Mouse (Mus musculus) kidney, adult 18-20 months (tissue): ENCODE measurements around the gene Pogk.

ENCODE experiments used
- DNase-seq: peaks from one replicate; pipeline ENCODE4 v3.0.0; 2021

The Pogk gene

DNA sequence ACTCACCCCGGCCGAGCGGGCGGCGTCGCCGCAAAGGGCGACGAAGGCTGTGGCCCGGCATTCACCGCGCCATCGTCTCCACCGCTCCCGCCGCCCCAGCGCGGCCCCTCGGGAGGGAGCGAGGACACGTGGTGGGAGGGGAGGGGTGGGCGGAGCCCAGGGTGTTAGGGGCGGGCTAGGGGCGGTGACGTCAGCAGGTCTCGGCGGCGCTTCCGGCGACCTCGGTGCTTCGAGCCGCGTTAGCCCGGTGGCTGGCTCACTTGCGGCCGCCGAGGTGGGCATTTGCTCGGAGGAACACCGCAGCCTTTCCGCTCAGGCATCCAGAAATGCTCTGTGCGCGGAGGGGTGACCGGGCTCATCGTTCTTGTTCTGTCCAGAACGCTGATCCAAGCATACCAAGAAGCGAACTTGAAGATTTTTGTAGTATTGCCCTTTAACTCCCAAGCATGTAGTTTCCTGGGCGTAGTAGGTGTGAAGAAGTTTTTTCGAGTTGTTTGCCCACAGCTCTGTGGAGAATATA is at the start of gene Pogk:
Gene Pogk, minus strand, starts transcription at position 163 of the 520 bp plus-strand sequence.
- DNase-seq, result peak; percentile 73

DNA sequence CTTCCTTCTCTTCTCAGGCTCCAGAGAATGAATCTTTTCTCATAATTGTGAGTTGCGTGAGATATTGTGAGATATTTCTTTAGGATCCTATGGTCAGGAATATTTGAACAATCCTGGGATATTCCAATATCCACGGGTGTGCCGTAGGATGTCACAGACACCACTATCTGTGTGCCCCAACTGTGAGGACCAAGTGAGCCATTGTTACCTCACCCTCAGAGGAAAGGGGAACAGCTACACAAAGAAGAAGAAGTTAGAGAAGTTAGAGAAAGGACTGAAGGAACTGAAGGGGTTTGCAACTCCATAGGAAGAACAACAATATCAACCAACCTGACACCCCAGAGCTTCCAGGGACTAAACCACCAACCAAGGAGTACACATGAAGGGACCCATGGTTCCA is 32.3 kb upstream of the Pogk start:
- no peak for DNase-seq

DNA sequence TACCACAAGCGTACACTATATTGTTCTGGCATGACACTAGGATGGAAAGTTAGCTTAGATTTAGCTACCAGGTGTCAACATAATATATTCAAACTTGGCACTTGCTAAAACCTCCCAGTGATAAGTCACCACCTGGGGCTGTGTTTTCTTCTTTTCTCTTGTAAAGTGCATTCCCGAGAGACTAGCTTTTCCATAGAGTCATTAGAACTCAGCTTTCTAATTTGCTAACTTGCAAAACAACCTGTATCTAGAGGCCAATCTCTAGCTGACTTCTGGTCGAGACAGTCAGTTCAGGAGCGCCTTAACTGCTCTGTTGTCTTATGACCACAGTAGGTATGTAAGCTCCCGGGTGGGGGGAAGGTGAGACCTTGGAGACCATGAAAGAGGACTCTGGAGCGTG is 29.8 kb upstream of the Pogk start:
- no peak for DNase-seq

DNA sequence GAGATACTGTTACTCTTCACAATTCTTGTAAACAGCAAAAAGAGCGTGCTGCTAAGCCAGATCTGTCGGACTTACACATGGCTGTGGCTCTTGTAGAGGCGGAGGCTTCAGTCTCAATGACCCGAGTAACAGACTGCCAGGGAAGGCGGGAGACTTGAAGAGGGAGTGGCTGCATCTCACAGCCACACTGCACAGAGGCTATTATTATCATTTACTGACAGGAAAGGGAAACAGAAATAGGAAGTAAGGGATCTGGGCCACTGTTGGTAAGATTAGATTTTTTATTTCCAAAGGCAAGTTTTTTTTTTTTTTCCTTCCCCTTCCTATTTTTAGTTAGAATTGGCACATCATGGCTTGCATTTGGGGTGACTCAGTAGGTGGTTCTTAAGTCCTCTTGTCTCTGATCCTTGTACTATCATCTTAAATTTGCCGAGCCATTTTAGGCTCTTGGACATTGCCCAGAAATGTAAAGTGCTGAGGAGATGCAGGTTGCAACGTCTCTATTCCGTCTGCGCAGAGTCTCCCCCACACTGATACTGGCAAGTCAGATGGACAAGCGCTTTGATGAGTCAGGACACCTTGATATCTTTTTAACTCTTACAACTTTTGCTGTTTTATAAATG is 20.3 kb upstream of the Pogk start:
- DNase-seq, result peak; percentile 10

DNA sequence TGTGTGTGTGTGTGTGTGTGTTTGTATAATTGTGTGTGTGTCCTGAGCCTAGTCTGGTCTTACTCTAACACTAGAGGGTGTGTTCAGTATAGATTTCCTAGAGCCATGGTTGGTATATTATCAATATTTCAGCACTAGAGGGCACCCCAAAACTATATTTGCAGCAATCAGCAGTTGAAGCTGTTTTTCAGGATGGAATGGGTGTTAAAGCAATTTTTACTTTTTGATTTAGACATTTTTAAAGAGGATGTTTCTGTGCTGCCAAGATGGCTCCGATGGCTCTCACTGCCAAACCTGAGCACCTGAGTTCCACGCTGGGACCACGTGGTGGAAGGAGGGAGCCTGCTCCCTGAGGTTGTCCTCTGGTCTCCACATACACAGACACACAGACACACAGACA is 19.4 kb upstream of the Pogk start:
- DNase-seq, result no peak

DNA sequence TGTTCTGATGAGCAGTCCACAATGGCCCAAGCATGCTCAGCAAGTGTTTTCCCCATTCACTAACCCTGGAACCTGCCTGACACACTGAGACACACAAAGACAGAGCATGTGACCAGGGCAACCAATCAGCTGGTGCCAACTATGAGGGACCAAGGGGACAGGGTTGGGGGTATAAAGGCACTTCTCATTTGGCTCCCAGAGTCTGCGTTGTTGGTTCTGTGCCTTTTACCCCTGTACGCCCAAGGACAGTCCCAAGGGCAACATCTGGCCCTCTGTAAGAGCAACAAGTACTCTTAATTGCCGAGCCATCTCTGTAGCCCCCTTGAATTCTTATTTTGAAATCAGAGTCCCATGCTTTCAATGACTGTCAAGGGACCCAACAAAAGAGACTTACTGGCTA is 2.6 kb upstream of the Pogk start:
- no peak for DNase-seq

DNA sequence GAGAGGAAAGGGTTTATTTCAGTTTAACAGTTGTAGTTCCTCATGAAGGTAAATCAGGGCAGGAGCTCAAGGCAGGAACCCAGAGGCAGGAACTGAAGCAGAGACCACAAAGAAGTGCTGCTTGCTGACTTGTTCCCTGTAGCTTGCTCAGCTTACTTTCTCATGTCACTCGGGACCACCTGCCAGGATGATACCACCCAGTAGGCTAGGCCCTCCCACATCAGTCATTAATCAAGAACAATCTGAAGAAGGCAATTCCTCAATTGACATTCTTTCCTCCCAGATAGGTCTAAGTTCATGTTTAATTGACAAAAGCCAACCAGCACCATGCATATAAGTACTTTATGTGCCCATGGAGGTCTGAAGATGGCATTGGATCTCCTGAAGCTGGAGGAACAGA is 1.9 kb upstream of the Pogk start:
- no peak for DNase-seq

DNA sequence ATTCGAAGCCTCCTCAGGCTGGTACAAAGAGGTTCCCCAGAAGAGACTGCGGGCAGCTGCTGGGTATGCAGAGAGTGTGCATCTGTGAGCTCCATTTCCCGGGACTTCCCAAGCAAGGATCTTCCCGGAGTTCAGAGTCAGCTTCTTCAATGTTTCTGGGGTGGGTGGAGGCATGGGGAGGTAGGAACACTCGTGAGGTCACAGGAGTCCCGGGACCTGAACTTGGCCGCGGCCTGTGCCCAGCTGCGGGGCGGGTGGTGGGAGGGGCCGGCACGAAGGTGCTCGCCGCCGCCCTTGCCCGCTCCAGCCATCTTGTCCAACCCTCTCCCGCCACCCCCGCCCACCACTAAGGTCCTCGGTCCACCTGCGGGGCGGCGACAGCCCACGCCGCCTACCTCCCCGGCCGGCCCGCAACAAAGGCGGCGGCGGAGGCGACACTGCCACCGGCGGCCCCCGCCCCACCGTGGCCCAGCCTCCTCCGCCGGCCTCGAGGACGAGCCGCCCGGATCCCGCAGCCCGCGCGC is 424 bp downstream of the Pogk start:
- DNase-seq, result no peak

DNA sequence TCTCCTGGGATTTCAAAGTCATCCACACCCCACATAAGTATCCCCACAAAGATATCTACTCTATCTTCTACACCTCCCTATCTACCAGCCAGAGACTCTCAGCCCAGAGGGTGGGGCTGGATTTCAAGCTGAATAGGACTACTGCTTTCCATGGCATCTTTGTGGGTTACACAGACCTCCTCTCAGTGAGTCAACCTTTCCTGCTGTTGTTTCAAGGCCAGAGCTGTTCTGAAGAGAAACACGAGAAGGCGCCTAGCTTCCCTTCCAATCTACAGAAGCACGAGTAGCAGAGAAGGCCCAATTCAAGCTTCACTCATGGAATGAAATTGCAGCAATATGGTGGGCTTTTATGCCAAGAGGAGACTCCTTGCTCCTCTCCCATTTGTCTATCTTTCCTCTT is 5.8 kb downstream of the Pogk start:
- DNase-seq, result no peak

DNA sequence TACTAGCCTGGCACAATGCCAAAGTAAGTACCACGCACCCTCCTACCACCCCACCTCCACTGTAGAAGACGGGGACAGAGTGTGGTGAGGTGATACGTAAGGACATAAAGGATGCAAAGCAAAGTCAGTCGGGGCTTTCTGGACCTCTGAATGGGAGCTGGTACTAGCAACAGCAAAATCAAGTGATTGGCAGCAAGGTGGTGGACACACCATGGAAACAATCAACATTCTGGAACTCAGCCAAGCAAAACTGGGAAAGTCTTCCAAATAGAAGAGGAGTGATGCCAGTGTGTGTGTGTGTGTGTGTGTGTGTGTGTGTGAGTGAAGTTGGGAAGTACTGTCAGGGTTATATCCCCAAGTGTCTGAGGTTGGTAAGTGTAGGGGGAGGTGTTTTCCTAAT is 7.7 kb downstream of the Pogk start:
- peak; percentile 2 for DNase-seq

DNA sequence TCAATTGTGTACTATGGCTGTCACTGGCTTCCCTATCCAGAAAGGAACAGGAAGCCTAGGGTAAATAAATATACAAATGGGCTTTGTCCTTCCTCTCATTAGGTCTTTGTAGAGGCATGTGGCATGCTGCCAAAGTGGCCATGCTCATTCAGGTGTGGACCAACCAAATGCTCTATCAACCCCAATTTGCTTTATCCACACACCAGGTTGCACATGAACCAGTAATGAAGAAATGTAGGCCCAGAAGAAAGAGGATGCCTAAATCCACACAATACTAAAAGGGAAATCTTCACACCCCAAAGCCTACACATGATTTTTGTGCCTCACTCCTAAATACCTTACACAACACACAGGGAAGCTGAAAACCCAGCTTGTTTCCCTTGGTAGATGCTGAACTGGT is 8.2 kb downstream of the Pogk start:
- peak; percentile 26 for DNase-seq

DNA sequence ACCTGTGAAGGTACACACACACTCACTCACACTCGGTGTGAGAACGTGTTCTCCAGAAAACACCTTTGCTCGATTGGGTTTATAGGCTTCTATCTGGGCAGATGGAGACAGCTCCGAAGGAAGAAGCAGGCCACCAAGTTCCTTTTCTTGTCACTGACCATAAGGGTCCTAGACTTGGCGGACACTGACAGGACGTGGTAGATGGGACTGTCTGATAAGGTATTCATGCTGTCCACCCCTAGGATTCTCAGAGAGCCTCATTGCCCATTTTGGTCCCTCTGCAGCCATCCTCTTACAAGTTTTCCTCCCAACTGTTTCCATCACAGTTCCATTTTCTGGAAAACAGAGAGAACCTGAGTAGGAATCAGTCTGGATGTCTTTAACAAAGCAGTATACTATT is 13.3 kb downstream of the Pogk start:
- DNase-seq, result no peak

DNA sequence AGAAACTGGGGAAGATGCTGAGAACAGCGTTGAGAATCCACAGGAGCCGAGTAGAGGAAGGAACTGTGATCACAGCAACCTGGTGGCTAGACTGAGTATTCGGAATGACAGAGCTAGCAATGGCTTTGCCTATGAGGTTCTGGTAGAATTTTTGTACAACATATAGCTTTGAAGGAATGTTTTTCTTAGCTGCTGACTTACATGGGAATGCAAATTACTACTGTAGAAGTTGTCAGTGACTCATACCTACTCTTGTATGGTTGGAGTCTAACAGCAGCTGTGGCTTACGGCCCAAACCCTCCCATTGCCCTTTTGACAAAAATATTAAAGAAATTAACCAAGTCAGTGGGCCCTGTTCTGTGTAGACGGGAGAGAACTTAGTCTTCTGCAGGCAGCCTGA is 14.0 kb downstream of the Pogk start:
- no peak for DNase-seq

DNA sequence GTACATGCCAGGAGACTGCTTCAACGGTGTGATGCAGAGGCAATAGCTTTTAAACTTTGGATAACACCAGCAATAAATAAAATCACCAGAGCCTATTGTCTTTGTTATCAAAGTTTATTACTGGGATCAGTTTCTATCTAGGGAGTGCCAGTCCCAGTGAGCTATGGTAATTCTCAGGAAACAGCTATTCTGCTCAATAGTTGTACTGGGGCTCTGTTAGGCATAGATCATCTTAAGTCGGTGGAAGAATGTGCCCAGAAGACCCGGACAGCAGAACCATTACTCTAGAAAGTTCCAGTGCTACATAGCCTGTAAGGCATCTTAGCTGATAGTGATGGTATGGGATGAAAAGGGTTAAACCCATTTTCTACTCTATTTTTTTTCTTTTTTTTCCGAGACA is 14.9 kb downstream of the Pogk start:
- no peak for DNase-seq

DNA sequence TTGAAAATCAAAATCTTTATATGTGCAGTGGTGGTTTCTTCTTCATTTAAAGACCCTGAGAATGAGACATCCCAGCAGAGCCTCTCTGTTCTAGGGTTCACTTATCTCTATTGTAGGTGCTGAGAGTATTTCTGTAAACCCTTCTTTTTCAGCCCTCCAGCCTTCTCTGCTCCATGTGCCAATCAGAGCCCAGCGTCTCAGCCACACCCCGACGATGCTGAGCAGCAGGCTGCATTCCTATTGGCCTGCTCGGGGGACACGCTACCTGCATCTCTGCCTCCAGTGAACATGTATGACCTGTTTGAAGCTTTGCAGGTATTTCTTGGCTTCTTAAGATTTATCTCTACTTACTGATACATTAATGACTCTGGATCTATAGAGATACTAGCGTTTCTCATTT is 18.0 kb downstream of the Pogk start:
- no peak for DNase-seq

DNA sequence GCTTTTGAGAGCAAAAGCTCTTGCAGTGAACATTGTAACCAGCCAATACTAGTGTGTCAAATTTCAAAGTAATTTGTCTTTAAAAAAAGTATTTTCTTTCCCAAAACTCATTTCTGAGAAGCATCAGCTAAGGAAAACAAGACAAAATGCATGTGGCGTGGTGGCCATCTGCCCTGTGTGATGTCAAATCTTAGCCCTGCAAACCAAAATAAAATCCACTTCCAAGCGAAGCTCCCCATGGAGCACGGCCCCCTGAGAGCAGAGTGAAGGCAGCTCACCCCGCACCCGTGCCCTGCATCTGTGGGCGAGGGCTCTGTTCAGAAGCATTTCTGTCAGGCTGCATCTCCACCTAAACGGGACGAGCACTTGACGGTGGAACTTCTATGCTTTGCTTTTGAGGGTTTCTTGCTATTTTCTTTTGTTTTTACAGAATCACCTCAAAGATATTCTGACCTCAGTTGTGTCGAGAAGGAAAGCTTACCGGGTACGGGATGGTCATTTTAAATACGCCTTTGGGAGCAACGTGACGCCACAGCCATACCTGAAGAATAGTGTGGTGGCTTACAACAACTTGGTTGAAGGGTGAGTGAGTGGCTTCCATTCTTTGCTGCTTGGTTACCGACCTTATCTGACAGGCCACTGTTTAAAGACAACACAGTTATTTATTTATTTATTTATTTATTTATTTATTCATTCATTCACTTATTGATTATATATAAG is 20.1 kb downstream of the Pogk start:
- DNase-seq, result no peak

DNA sequence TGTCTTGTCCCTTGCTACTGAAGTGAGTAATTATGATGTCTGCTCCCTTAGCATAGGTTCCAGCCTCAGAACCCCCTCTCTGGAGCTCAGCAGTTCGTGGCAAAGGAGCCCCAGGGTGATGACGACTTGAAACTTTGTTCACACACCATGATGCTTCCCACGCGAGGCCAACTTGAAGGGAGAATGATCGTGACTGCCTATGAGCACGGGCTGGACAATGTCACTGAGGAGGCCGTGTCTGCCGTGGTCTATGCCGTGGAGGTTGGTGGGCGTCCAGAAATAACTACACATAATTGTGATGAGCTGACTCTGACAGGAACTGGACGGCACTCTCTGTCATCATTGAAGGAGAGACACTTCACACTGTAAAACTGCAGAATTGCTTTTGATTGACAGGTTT is 21.2 kb downstream of the Pogk start:
- DNase-seq, result no peak

DNA sequence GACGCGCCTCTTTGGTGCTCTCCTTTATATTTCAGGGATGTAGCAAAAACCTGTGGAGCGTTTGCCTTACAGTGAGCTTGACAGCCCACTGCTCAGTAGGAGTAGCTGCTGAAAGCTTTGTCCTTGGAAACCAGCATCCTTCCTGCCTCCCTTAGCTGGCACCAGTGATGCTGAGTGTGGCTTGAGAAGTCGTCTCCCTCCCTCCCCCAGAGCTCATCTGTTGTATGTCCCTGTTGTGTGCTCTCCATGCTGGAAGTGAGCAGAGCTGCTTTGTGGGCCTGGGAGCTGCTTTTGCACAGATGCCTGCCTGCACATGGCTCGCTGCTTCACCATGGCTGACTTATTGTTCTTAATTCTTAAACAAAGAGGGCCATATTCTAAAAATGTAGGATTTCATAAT is 24.2 kb downstream of the Pogk start:
- DNase-seq, result no peak

DNA sequence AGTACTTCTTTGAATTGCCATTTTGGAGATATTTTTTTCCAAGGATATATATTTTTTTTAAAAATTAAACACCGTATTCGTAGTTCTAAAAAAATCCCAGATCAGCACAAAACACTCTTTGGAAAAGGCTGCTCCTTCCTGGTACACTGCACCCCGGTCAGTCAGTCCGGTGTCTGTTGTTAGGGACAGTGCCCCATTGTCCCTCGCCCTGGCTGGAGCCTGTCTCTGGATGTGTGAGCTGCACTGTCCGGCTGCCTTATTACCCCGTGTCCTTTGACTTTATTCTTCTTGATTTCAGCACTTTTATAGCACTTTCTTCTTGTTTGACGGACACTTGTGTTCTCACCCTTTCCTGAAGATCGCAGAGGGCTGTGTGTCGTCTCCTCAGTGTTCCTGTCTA is 25.0 kb downstream of the Pogk start:
- no peak for DNase-seq

DNA sequence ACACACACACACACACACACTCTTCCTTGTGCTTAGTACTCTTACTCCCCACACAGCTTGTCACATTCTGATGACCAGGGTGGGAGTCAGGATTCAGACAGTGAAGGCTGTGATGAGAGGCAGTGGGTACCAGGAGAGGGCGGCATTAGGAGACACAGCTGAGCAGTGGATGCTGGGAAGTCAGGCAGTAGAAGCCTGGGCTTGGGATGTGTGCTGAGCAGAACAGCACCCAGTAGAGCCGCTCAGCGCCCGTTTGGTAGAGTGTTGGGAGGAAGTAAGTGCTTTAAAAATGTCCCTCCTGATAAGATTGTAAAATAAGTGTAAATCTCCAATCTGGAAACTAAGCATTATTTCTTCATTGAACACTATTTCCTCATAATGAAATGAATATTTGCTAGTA is 27.0 kb downstream of the Pogk start:
- no peak for DNase-seq

DNA sequence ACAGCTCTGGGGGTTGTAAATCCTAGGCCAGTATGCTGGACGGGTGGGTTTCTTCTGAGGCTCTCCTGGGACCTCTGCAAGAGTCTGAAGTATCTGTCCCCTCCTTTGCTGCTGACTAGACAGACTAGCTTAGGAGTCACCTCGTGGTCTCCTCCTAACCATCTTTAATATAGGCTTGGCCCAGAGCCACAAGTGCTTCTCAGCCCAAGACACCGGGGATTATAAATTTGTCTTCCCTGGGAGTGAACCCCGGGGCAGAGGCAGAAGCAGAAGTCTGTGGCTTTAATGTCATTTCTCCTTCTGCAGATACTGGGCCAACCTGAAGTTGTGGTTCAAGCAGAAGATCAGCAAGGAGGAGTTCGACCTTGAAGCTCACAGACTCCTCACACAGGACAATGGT is 27.8 kb downstream of the Pogk start:
- no peak for DNase-seq

DNA sequence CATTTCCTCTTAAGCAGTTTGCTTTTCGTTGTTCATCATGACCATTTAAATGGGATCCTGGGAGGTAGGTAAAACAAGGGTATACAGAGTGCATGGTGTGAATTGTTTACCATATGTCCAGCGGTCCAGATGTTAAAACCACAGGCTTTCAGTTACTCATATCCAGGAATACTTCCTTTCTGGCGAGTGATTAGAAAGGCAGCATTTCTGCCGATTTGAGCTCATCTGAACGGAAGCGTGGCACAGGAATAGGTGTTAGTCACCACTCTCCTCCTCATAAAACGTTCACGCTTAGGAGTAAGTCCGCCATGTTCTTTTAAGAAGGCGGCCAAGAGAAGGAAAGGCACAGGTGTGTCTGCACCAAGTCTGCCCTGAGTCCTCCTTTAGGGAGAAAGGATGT is 28.3 kb downstream of the Pogk start:
- DNase-seq, result no peak

DNA sequence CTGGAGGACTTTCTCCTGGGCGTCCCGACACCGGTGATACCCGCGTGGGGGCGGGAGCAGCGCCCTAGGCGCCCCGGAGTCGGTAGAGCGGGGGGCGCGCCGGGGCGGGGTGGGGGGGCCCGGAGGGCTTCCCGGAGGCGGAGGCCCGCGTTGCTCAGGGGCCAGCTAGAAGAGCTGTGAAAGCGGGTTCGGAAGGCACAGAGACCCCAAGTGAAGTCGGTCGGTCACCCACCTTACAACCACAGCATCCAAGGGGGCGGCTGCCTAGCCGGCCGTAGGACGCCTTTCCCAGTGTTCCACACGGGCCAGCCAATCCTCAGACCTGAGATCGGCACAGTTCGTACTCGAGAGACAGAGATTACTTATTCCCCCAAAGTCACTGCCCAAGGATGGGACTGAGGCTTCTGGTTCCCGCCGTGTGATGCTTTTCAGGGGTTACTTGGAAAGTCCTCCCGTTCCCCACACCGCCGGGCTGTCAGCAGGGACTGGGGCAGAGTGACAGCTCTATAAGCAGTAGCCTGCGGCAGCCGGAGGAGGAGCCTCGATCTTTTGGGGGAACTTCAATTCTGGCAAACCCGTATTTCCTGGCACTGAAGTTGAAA is 29.9 kb downstream of the Pogk start:
- peak; percentile 70 for DNase-seq

DNA sequence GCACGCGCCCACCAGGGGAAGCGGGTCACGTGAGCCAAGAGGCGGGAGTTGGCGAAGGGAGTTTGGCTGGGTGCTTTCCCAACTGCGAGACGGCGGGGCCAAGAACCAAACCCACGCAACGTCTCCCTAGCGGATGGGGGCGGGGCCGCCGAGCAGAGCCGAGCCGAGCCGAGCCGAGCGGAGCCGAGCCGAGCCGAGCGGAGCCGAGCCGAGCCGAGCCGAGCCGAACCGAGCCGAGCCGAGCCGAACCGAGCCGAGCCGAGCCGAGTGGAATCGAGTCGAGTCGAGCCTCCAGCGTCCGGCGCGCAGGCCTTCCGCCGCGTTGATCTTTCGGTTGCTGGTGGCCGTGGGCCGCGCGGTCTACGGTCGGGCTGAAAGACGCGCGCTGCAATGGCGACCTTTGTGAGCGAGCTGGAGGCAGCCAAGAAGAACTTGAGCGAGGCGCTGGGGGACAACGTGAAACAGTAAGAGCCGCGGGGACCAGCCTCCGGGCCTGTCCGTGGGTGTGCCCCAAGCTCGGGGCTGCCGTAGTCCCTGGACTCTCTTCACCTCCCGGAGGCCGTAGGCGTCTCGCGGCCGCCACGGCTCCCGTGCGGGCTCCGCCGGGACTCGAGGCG is 30.5 kb downstream of the Pogk start, which contains the start of gene Tada1:
Gene Tada1, plus strand, starts transcription at position 85 of the 617 bp plus-strand sequence.
- DNase-seq, result peak; percentile 96
